ENCODE assay signal across 8 mouse cellular contexts in genomic region chr2:105444072-105444471, GRCm38 (mm10). TPM values are rescaled to one million over a fixed set of nuclear protein-coding genes. Genes with fewer than 3 reads are reported as not detected.
DNase-seq lines count a peak whose midpoint lies in the region; ATAC-seq and TF ChIP-seq lines count a peak whose summit lies in the region.

No protein-coding gene starts in this region.

- peaks cover 8% of the 10 kb centered on the region for H3K4me1 ChIP-seq in kidney, embryonic 15.5 days
- H3K4me1 ChIP-seq in liver, postnatal 0 days (ENCODE audit: insufficient read depth) = no peaks in the 10 kb centered on the region
- H3K4me1 ChIP-seq in midbrain, embryonic 16.5 days (ENCODE audit: control insufficient read depth, insufficient read depth, low read length) = no peaks in the 10 kb centered on the region; the same call in 1 of the 2 replicates

- H3K27me3 ChIP-seq in kidney, embryonic 15.5 days = no peaks in the 10 kb centered on the region
- no peaks in the 10 kb centered on the region for H3K27me3 ChIP-seq in liver, postnatal 0 days (ENCODE audit: insufficient read depth, low read length)
- no peaks in the 10 kb centered on the region for H3K27me3 ChIP-seq in midbrain, embryonic 16.5 days (ENCODE audit: control insufficient read depth, insufficient read depth, low read depth, low read length)

- H3K9ac ChIP-seq in kidney, embryonic 15.5 days = no peak overlapping the region
- no peak overlapping the region for H3K9ac ChIP-seq in liver, postnatal 0 days (replicated peaks)
- H3K9ac ChIP-seq in midbrain, embryonic 16.5 days (ENCODE audit: low read depth, low read length) = no peak overlapping the region

- 41% methylated on average over 3 of the region's 3 CpGs for WGBS in kidney, embryonic 15.5 days
- WGBS in liver, postnatal 0 days (ENCODE audit: insufficient replicate concordance) = 33% methylated on average over 3 of the region's 3 CpGs
- WGBS in midbrain, embryonic 16.5 days = 36% methylated on average over 3 of the region's 3 CpGs

- H3K36me3 ChIP-seq in kidney, embryonic 15.5 days = no peaks in the 10 kb centered on the region
- H3K36me3 ChIP-seq in liver, postnatal 0 days (replicated peaks; ENCODE audit: insufficient read depth, low read length) = no peaks in the 10 kb centered on the region
- no peaks in the 10 kb centered on the region for H3K36me3 ChIP-seq in midbrain, embryonic 16.5 days (ENCODE audit: control insufficient read depth, insufficient read depth, low read length)

- H3K9me3 ChIP-seq in kidney, embryonic 15.5 days (replicated peaks) = no peaks in the 10 kb centered on the region
- H3K9me3 ChIP-seq in liver, postnatal 0 days (ENCODE audit: low read length) = no peaks in the 10 kb centered on the region
- no peaks in the 10 kb centered on the region for H3K9me3 ChIP-seq in midbrain, embryonic 16.5 days (replicated peaks; ENCODE audit: control insufficient read depth, low read length, poor library complexity, severe bottlenecking)

- no peak overlapping the region for H3K4me2 ChIP-seq in kidney, embryonic 15.5 days
- no peak overlapping the region for H3K4me2 ChIP-seq in liver, postnatal 0 days (ENCODE audit: low read depth, low read length)
- H3K4me2 ChIP-seq in midbrain, embryonic 16.5 days (ENCODE audit: low read length) = no peak overlapping the region

- H3K4me3 ChIP-seq in kidney, embryonic 15.5 days (replicated peaks) = no peak overlapping the region
- H3K4me3 ChIP-seq in liver, postnatal 0 days (ENCODE audit: low read depth, low read length) = no peak overlapping the region
- no peak overlapping the region for H3K4me3 ChIP-seq in midbrain, embryonic 16.5 days (ENCODE audit: low read depth, low read length)

- TF ChIP-seq CTCF in liver, postnatal 0 days (IDR thresholded peaks at IDR 0.05; ENCODE audit: low read depth) = peak; percentile 50

- no peak for ATAC-seq in kidney, embryonic 15.5 days (replicated peaks; ENCODE audit: low FRiP score)
- ATAC-seq in CD4-positive, CD25-positive, alpha-beta regulatory T cell, adult 4 months = peak; percentile 61
- ATAC-seq in liver, postnatal 0 days = no peak
- ATAC-seq in cerebellum, adult (ENCODE audit: insufficient number of reproducible peaks, low FRiP score, low TSS enrichment) = no peak; the same call in 1 of the 2 replicates
- no peak for ATAC-seq in midbrain, embryonic 16.5 days

- TF ChIP-seq EP300 in liver, postnatal 0 days (IDR thresholded peaks at IDR 0.05; ENCODE audit: low read depth) = no peak

- no peak overlapping the region for H3K27ac ChIP-seq in kidney, embryonic 15.5 days
- H3K27ac ChIP-seq in liver, postnatal 0 days (ENCODE audit: low read depth) = no peak overlapping the region
- no peak overlapping the region for H3K27ac ChIP-seq in midbrain, embryonic 16.5 days (ENCODE audit: low read length)

- DNase-seq in kidney, postnatal 14 days = peak; percentile 6
- peak; percentile 1 for DNase-seq in T-cell, adult 2 months (ENCODE audit: low spot score)
- DNase-seq in liver, postnatal 0 days = peak; percentile 29
- DNase-seq in layer of hippocampus, postnatal 36 days = no peak

RNA-seq across cellular contexts. Expression of gene Rcn1, which starts 45.0 kb away (rescaled TPM):
- 204 and 207 TPM in 2 replicates for polyA plus RNA-seq in kidney, embryonic 15.5 days (2015; fragmentation: Nextera tagmentation; extraction: Ambion mirVana)
- 10 to 100 TPM; 13.3 to 16.9 TPM for polyA plus RNA-seq in CD4-positive, CD25-positive, alpha-beta regulatory T cell, adult 4 months (2017; shearing (Covaris generic))
- polyA plus RNA-seq in liver, postnatal 0 days (2015; fragmentation: Nextera tagmentation; extraction: Ambion mirVana) = 8.6 and 9.2 TPM in 2 replicates
- 10 to 100 TPM; 15.4 to 17.1 TPM for total RNA-seq in layer of hippocampus, postnatal 36 days (2021)
- 63.8 and 65.7 TPM in 2 replicates for polyA plus RNA-seq in midbrain, embryonic 16.5 days (2015; fragmentation: Nextera tagmentation; extraction: Ambion mirVana)

Comparison
In these comparisons a context has a peak if more than half of its experiments do, and no peak if none do; other contexts are left out.
1. DNase-seq: peak in kidney, postnatal 14 days (single experiment), T-cell, adult 2 months (single experiment) and liver, postnatal 0 days (single experiment); none in layer of hippocampus, postnatal 36 days (0 of 2).